Mouse (Mus musculus) midbrain, embryonic 11.5 days (tissue): ENCODE results near the gene Prmt1. TPM values are rescaled to one million over a fixed set of nuclear protein-coding genes. Genes with fewer than 3 reads are reported as not detected.

ENCODE experiments used
- ATAC-seq: fragments of 200-750 bp; cut with Nextera tagmentation; 2 replicates; pipeline ENCODE4 v1.8.0; 2017; ENCODE audit warnings: moderate TSS enrichment, moderate library complexity; ENCODE audit not compliant: low FRiP score
- DNase-seq: peaks from one replicate; pipeline ENCODE4 v3.0.0; 2015; ENCODE audit warnings: low spot score; ENCODE audit errors: missing footprints
- H3K27ac ChIP-seq: fragments of 300-500 bp; sonication (generic); 2 replicates; pipeline ENCODE4 v1.5.1; 2014; ENCODE audit warnings: low read depth, low read length
- H3K27me3 ChIP-seq: fragments of 300-500 bp; sonication (generic); 2 replicates; pipeline ENCODE4 v1.6.1; 2014; ENCODE audit warnings: mild to moderate bottlenecking, low read length, moderate library complexity, mixed read lengths; ENCODE audit not compliant: control insufficient read depth, insufficient read depth
- H3K36me3 ChIP-seq: fragments of 300-500 bp; sonication (generic); 2 replicates; pipeline ENCODE4 v1.6.1; 2014; ENCODE audit warnings: mild to moderate bottlenecking, low read length, moderate library complexity, mixed read lengths; ENCODE audit not compliant: control insufficient read depth, insufficient read depth
- H3K4me1 ChIP-seq: fragments of 300-500 bp; sonication (generic); 2 replicates; pipeline ENCODE4 v1.6.1; 2014; ENCODE audit warnings: low read length; ENCODE audit not compliant: control insufficient read depth, insufficient read depth
- H3K4me2 ChIP-seq: fragments of 300-500 bp; sonication (generic); 2 replicates; pipeline ENCODE4 v1.6.1; 2014; ENCODE audit warnings: mild to moderate bottlenecking, moderate library complexity
- H3K4me3 ChIP-seq: fragments of 300-500 bp; sonication (generic); 2 replicates; pipeline ENCODE4 v1.5.1; 2014; ENCODE audit warnings: low read depth, low read length
- H3K9ac ChIP-seq: fragments of 300-500 bp; sonication (generic); 2 replicates; pipeline ENCODE4 v1.6.1; 2014; ENCODE audit warnings: low read length
- H3K9me3 ChIP-seq: fragments of 300-500 bp; sonication (generic); 2 replicates; pipeline ENCODE4 v1.6.1; 2016; ENCODE audit warnings: low read length; ENCODE audit not compliant: control insufficient read depth
- WGBS: fragments of 180-500 bp; shearing (Covaris S2); extraction: QIAGEN DNeasy Blood & Tissue Kit; methylation state at CpG from one replicate; pipeline ENCODE4 v1.1.7; 2014; 5-methylcytosine and 5-hydroxymethylcytosine counted together
- polyA plus RNA-seq: library from polyadenylated mRNA; unstranded; fragments of >200 nt; fragmentation: Nextera tagmentation; extraction: Ambion mirVana; gene quantifications from 2 replicates; pipeline ENCODE4 v1.2.1, GENCODE M21; 2014

Prmt1 gene
- polyA plus RNA-seq, 1 experiment from 2014 or later: 281 TPM

DNA sequence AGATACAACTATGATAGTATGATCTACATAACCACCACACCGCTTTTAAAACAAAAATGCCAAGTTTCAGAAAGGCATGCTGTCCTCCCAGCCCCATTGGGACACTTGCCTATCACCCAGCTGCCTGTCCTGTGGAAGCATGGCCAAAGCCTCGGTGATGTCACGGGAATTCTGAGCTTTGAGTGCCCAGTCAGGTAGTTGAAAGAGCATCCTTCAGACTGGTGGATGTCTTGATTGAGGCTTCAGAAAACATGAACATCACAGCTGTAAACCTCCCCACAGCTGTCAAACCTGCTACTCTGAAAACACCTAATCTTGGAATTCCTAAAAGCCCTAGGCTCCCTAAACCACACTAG is 27.7 kb upstream of the Prmt1 start:
- H3K9ac ChIP-seq: no peak overlapping the region
- 97% methylated on average over 3 of the region's 3 CpGs for WGBS
- H3K36me3 ChIP-seq: peaks cover 21% of the 10 kb centered on the region
- no peaks in the 10 kb centered on the region for H3K27me3 ChIP-seq
- H3K9me3 ChIP-seq: no peaks in the 10 kb centered on the region
- DNase-seq (no peak), ATAC-seq (no peak)
- H3K4me3 ChIP-seq: no peak overlapping the region
- H3K27ac ChIP-seq: no peak overlapping the region
- no peak overlapping the region for H3K4me2 ChIP-seq
- H3K4me1 ChIP-seq: peaks cover 17% of the 10 kb centered on the region

DNA sequence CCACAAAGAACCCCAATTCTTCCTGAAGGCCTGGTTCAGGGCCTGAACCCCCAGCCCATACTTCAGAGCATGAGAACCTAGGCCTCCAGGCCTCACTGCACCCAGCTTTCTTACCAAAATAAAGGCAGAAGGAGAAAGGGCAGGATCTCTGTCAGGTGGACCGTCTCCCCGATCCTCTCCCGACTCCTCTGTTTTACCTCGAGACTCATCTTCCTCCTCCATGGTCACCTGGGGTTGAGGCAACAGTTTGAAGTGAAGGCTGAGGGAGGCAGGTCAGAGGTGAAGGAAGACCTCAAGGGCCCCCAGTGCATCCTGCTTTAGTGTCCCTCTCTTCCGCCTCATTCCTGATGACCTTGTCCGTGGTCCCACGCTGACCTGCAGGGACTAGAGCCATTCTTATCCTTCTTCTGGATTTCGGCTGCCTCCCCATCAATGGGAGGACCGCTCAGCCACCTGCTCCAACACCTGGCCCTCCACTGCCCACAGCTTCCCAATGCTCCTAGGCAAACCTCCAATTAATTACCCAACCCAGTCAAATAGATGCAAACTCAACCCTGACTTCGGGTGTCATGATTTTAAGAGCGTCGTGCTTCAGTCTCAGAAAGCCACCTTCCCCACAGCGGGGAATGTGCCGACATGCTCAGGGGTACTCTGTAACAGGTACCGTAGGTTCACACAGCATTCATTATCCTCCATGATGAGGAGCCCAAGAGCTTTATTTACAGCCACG is 27.2 kb upstream of the Prmt1 start:
- Histone ChIP-seq H3K4me2 (no peak overlapping the region), H3K4me1 (peaks cover 17% of the 10 kb centered on the region), H3K9ac (no peak overlapping the region), H3K27ac (no peak overlapping the region), H3K27me3 (no peaks in the 10 kb centered on the region), H3K4me3 (no peak overlapping the region), H3K36me3 (peaks cover 21% of the 10 kb centered on the region), H3K9me3 (no peaks in the 10 kb centered on the region)
- ATAC-seq: no peak
- DNase-seq: no peak
- 97% methylated on average over 16 of the region's 16 CpGs for WGBS

DNA sequence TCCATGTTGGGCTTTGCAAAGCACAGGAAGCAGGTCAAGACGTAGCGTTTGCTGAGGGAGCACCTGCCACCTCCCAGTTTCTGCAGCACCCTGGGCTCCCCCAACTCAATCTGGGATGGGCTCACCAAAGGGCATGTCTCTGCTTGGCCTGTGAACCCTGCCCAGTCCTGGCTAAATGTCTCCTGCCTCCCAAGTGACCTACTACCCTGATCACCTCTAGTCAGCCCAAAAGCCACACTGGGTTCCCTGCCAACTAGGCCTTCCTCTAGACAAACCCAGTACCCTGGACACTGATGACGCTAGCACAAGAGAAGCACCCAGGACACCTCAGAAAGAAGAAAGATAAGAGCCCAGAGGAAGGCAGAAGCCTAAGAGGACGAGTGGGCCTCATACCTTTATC is 26.5 kb upstream of the Prmt1 start:
- Histone ChIP-seq H3K4me3 (no peak overlapping the region), H3K27ac (no peak overlapping the region), H3K9me3 (no peaks in the 10 kb centered on the region), H3K27me3 (no peaks in the 10 kb centered on the region), H3K4me2 (no peak overlapping the region), H3K36me3 (peaks cover 28% of the 10 kb centered on the region), H3K9ac (no peak overlapping the region), H3K4me1 (peaks cover 13% of the 10 kb centered on the region)
- 90% methylated on average over 4 of the region's 4 CpGs for WGBS
- DNase-seq: no peak
- ATAC-seq: no peak

DNA sequence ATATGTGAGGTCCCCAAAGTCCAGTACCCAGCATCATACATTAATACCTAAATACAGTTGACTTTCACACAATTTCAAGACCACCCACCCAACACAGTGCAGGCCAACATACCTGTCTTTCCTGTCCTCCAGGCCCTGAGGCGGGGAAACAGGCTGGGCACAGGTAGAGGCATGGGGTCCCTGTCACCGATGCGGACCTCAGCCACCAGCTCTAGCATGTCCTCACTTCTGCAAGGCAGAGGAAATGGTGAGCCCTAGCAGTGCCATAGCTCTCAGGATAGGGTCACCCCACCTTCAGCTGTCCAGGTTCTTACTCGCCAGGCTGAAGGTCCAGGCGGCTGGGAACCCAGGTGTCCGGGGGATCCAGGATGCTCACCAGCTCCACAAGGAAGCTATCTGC is 25.6 kb upstream of the Prmt1 start:
- peaks cover 35% of the 10 kb centered on the region for H3K36me3 ChIP-seq
- no peak overlapping the region for H3K4me3 ChIP-seq
- DNase-seq (no peak), ATAC-seq (no peak)
- H3K4me1 ChIP-seq: peaks cover 12% of the 10 kb centered on the region
- H3K27me3 ChIP-seq: no peaks in the 10 kb centered on the region
- no peak overlapping the region for H3K4me2 ChIP-seq
- no peak overlapping the region for H3K27ac ChIP-seq
- H3K9me3 ChIP-seq: no peaks in the 10 kb centered on the region
- 92% methylated on average over 6 of the region's 6 CpGs for WGBS
- no peak overlapping the region for H3K9ac ChIP-seq

DNA sequence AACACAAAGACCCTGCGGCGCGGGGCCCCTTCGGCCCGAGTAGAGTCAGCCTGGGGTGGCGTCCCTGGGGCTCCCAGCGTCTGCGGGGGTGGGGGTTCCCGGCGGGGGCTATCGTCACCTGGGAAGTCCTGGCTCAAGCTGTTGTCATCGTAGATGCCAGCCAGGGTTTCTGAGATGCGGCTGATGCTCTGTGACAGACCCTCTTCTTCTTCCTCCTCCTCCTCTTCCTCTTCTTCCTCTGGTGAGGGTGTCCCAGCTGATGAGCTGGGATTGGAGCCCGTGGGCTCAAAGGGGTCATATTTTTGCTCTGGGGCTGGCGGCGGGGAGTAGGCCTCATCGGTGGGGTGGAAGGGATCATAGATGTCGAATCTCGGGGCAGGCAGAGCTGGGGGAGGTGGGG is 22.0 kb upstream of the Prmt1 start:
- no peak overlapping the region for H3K27ac ChIP-seq
- ATAC-seq (no peak), DNase-seq (no peak)
- no peak overlapping the region for H3K4me3 ChIP-seq
- no peaks in the 10 kb centered on the region for H3K4me1 ChIP-seq
- H3K36me3 ChIP-seq: peaks cover 57% of the 10 kb centered on the region
- H3K9me3 ChIP-seq: no peaks in the 10 kb centered on the region
- H3K27me3 ChIP-seq: no peaks in the 10 kb centered on the region
- 94% methylated on average over 19 of the region's 19 CpGs for WGBS
- no peak overlapping the region for H3K9ac ChIP-seq
- H3K4me2 ChIP-seq: no peak overlapping the region

DNA sequence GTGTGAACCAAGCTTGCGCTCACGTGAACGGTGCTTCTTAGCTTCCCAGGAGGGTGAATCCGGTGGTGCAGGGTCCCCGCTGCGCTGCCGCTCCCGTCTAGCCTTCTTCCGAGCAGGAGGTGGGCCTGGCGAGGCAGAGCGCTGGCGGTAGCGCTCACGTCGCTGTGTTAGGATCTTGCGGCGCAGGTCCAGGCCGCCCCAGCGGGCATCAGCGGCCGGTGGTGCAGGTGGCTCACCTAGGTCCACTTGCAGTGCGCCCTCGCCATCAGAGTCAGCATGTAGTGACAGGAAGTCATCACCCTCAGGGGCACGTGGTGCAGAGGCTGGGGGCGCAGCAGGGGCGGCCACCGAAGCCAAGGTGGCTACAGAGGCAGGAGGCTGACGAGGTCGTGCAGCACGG is 21.5 kb upstream of the Prmt1 start:
- Histone ChIP-seq H3K9me3 (no peaks in the 10 kb centered on the region), H3K4me1 (no peaks in the 10 kb centered on the region), H3K4me2 (no peak overlapping the region), H3K36me3 (peaks cover 62% of the 10 kb centered on the region), H3K4me3 (no peak overlapping the region), H3K9ac (no peak overlapping the region), H3K27ac (no peak overlapping the region), H3K27me3 (no peaks in the 10 kb centered on the region)
- 91% methylated on average over 30 of the region's 30 CpGs for WGBS
- ATAC-seq: no peak
- DNase-seq: no peak

DNA sequence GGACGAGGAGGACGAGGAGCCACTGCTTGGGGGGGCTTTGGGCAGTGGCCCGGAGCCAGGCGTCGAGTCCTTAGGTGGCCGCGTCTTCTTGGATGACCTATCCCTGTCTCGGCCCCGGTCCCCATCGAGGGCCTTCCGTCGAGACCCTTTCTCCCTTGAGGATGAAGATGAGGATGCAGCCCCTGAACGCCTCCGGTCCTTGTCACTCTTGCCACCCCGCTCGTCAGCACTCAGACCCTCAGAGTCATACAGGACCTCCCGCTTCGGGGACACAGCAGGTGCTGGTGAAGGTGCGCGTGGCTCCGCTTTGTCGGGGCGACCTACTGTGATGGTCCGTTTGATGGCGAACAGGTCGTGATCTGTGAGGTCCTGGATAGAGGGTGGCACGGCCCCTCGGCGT is 20.8 kb upstream of the Prmt1 start:
- Histone ChIP-seq H3K4me1 (no peaks in the 10 kb centered on the region), H3K36me3 (peaks cover 62% of the 10 kb centered on the region), H3K9me3 (no peaks in the 10 kb centered on the region), H3K27ac (no peak overlapping the region), H3K27me3 (no peaks in the 10 kb centered on the region), H3K4me2 (no peak overlapping the region), H3K9ac (no peak overlapping the region), H3K4me3 (no peak overlapping the region)
- WGBS: 95% methylated on average over 29 of the region's 29 CpGs
- DNase-seq (no peak), ATAC-seq (no peak)

DNA sequence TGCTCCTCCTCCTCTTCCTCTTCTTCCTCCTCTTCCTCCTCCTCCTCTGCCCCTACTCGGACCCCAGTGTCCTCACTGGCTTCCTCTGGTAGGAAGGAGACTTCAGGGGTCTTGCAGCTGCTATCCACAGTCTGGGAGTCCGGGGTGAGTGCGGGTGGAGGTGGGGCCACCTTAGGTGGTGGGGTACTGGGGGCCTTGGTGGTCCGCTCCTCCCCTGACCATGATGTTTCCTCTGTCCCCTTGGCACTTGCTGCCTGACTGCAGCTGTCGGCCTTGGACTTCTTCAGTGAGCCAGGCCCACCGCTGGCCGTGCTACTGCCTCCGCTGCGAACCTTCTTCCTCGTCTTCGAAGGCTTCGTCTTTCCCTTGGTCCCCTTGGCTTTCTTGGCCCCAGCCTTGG is 20.1 kb upstream of the Prmt1 start:
- no peak for DNase-seq
- Histone ChIP-seq H3K27ac (no peak overlapping the region), H3K36me3 (peaks cover 63% of the 10 kb centered on the region), H3K9ac (no peak overlapping the region), H3K4me3 (no peak overlapping the region), H3K4me2 (no peak overlapping the region), H3K4me1 (no peaks in the 10 kb centered on the region), H3K27me3 (no peaks in the 10 kb centered on the region), H3K9me3 (no peaks in the 10 kb centered on the region)
- 95% methylated on average over 12 of the region's 12 CpGs for whole genome bisulfite sequencing
- ATAC-seq: no peak

DNA sequence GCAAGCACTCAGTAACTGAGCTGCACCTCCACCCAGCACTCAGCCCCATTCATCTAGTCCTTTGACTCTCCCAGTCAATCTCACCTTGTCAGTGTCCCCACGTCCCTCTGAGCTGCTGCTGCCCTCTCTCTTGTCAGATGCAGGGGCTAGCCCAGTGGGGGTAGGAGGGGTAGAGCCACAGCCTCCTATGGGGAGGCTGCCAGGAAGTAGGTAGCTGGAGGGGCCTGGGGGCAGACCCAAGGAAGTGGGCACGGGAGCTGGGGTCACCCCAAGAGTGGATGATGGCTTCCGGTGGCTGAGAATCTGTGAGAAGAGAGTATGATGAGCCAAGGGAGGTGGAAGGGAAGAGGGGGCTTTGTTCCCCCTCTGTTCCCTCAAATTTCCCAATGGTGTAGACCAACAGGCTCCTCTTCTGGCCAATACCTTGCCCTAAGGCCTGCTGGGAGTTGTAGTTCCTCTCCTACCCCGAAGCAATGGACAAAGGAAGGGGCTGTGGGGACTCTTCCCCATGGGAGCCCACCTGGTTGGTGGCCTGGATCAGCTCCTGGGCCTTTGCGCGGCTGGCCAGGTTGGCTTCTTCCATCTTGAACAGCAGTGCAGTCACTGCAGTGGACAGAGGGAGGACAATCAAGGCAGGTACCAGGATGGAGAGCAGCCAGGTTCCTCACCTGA is 19.1 kb upstream of the Prmt1 start:
- Histone ChIP-seq H3K4me3 (no peak overlapping the region), H3K4me1 (no peaks in the 10 kb centered on the region), H3K36me3 (peaks cover 63% of the 10 kb centered on the region), H3K27me3 (no peaks in the 10 kb centered on the region), H3K9ac (no peak overlapping the region), H3K4me2 (no peak overlapping the region), H3K27ac (no peak overlapping the region), H3K9me3 (no peaks in the 10 kb centered on the region)
- ATAC-seq: no peak
- whole genome bisulfite sequencing: 91% methylated on average over 6 of the region's 6 CpGs
- no peak for DNase-seq
